Mouse (Mus musculus): ENCODE measurements around the gene Dph5.
"Not testable (repeated sequence)": the region's sequence is repeated elsewhere in the genome, so short reads cannot be mapped to it uniquely, and the experiment has no call there.

DNA sequence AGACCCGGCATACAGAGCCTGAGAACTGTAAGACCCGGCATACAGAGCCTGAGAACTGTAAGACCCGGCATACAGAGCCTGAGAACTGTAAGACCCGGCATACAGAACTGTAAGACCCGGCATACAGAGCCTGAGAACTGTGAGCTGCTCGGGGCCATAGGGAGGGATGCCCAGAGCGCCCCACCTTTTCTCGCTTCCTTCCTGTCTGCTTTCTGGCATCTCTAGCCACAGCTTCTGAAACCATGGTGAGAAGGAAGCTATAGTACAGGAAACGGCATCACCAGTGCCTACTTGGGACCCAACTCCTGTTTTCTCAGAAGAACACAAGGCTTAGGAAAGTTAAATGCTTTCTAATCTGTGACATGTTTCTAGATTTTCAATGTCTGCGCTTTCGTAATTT is 19.8 kb downstream of the Dph5 start:
- not testable (repeated sequence) for TF ChIP-seq POLR2A (IDR thresholded peaks at IDR 0.05; ENCODE audit: insufficient read length, low read depth); USF1 (IDR thresholded peaks at IDR 0.05; ENCODE audit: low read depth); TCF12 (IDR thresholded peaks at IDR 0.05; ENCODE audit: insufficient read depth, poor library complexity, severe bottlenecking); MYOD1 (IDR thresholded peaks at IDR 0.05; ENCODE audit: control insufficient read depth in 1 of 3, insufficient read length in 2 of 3, low read depth in 2 of 3); TCF3 (IDR thresholded peaks at IDR 0.05; ENCODE audit: insufficient read length, low read depth)
